In genomic region chr9:65465241-65465640, GRCm38 (mm10) we compare ENCODE assay signal across 24 mouse cellular contexts. TPM values are rescaled to one million over a fixed set of nuclear protein-coding genes. Genes with fewer than 3 reads are reported as not detected.
DNase-seq lines count a peak whose midpoint lies in the region; ATAC-seq and TF ChIP-seq lines count a peak whose summit lies in the region.
"Had no signal": no experiment of that assay in that cellular context is flagged by ENCODE, and none has a peak within 500 bp of the region (broad histone marks: within the 10 kb centered on the region; RNA-seq: fewer than 3 reads in every experiment).

No protein-coding gene starts in this region.

- H3K9me3 ChIP-seq in kidney, embryonic 15.5 days (replicated peaks): no peaks in the 10 kb centered on the region
- no peaks in the 10 kb centered on the region for H3K9me3 ChIP-seq in liver, embryonic 16.5 days (replicated peaks; ENCODE audit: control insufficient read depth, low read length)
- H3K9me3 ChIP-seq in liver, embryonic 11.5 days (ENCODE audit: control insufficient read depth, low read length): no peaks in the 10 kb centered on the region
- H3K9me3 ChIP-seq: embryonic facial prominence, embryonic 10.5 days; embryonic facial prominence, embryonic 12.5 days; forebrain, embryonic 13.5 days; forebrain, embryonic 15.5 days had no signal

- no peak overlapping the region for H3K9ac ChIP-seq in kidney, embryonic 15.5 days
- H3K9ac ChIP-seq in liver, embryonic 16.5 days (ENCODE audit: low read depth, low read length): no peak overlapping the region
- no peak overlapping the region for H3K9ac ChIP-seq in liver, embryonic 11.5 days (ENCODE audit: low read depth, low read length)
- H3K9ac ChIP-seq: embryonic facial prominence, embryonic 12.5 days; forebrain, embryonic 13.5 days; forebrain, embryonic 15.5 days; forebrain, postnatal 0 days had no signal

- H3K4me1 ChIP-seq in kidney, adult 2 months (ENCODE audit: control insufficient read depth, insufficient read depth, low read length): peaks cover 6% of the 10 kb centered on the region; the same call in 1 of the 2 replicates
- H3K4me1 ChIP-seq in kidney, embryonic 15.5 days: peaks cover 27% of the 10 kb centered on the region
- H3K4me1 ChIP-seq in liver, embryonic 16.5 days (ENCODE audit: control insufficient read depth, low read depth, low read length): peaks cover 25% of the 10 kb centered on the region
- peaks cover 13% of the 10 kb centered on the region for H3K4me1 ChIP-seq in liver, embryonic 11.5 days (replicated peaks; ENCODE audit: control insufficient read depth, insufficient read depth, low read length)
- peaks cover 9% of the 10 kb centered on the region for H3K4me1 ChIP-seq in brown adipose tissue, adult 24 weeks (ENCODE audit: control insufficient read depth, insufficient read depth, insufficient read length, low read length)

- TF ChIP-seq CTCF in kidney, adult 2 months (conservative IDR thresholded peaks at IDR 0.05; ENCODE audit: insufficient read depth, insufficient read length, low read depth, low read length): no peak

- no peak for TF ChIP-seq POLR2A in kidney, adult 2 months (IDR thresholded peaks at IDR 0.05; ENCODE audit: low read depth, low read length)

- H3K27me3 ChIP-seq in kidney, adult 2 months (replicated peaks; ENCODE audit: control insufficient read depth, insufficient read depth, low read length): no peaks in the 10 kb centered on the region
- H3K27me3 ChIP-seq in kidney, embryonic 15.5 days: no peaks in the 10 kb centered on the region
- no peaks in the 10 kb centered on the region for H3K27me3 ChIP-seq in liver, embryonic 16.5 days (ENCODE audit: control insufficient read depth, insufficient read depth, low read depth, low read length)
- H3K27me3 ChIP-seq in liver, embryonic 11.5 days (replicated peaks; ENCODE audit: control insufficient read depth, insufficient read depth, low read length): no peaks in the 10 kb centered on the region
- H3K27me3 ChIP-seq: embryonic facial prominence, embryonic 12.5 days; forebrain, embryonic 13.5 days; forebrain, embryonic 15.5 days had no signal

- no peak overlapping the region for H3K4me2 ChIP-seq in kidney, embryonic 15.5 days
- no peak overlapping the region for H3K4me2 ChIP-seq in liver, embryonic 16.5 days (ENCODE audit: low read depth, low read length)
- H3K4me2 ChIP-seq in liver, embryonic 11.5 days: no peak overlapping the region
- H3K4me2 ChIP-seq: embryonic facial prominence, embryonic 12.5 days; forebrain, embryonic 13.5 days; forebrain, embryonic 15.5 days had no signal

- no peak overlapping the region for H3K4me3 ChIP-seq in kidney, adult 2 months (ENCODE audit: insufficient read depth, low read depth, low read length)
- H3K4me3 ChIP-seq in kidney, embryonic 15.5 days (replicated peaks): no peak overlapping the region
- H3K4me3 ChIP-seq in liver, embryonic 16.5 days (ENCODE audit: low read depth, low read length): no peak overlapping the region
- no peak overlapping the region for H3K4me3 ChIP-seq in liver, embryonic 11.5 days (ENCODE audit: low read depth, low read length)
- no peak overlapping the region for H3K4me3 ChIP-seq in brown adipose tissue, adult 24 weeks (ENCODE audit: insufficient read depth, low read depth, low read length)
- H3K4me3 ChIP-seq: embryonic facial prominence, embryonic 10.5 days; embryonic facial prominence, embryonic 12.5 days; forebrain, embryonic 13.5 days; forebrain, embryonic 15.5 days had no signal

- no peak overlapping the region for H3K27ac ChIP-seq in kidney, adult 2 months (ENCODE audit: insufficient read depth, low read depth, low read length)
- no peak overlapping the region for H3K27ac ChIP-seq in kidney, embryonic 15.5 days
- H3K27ac ChIP-seq in liver, embryonic 16.5 days (ENCODE audit: low read length): no peak overlapping the region
- no peak overlapping the region for H3K27ac ChIP-seq in liver, embryonic 11.5 days (ENCODE audit: low read depth, low read length)
- peak overlapping the region; percentile 70 for H3K27ac ChIP-seq in brown adipose tissue, adult 24 weeks (replicated peaks; ENCODE audit: low read depth, low read length)
- H3K27ac ChIP-seq: embryonic facial prominence, embryonic 10.5 days; embryonic facial prominence, embryonic 12.5 days; forebrain, embryonic 13.5 days; forebrain, embryonic 15.5 days had no signal

- no peaks in the 10 kb centered on the region for H3K36me3 ChIP-seq in kidney, adult 2 months (ENCODE audit: control insufficient read depth, insufficient read depth, low read length)
- H3K36me3 ChIP-seq in kidney, embryonic 15.5 days: peaks cover 28% of the 10 kb centered on the region
- peaks cover 3% of the 10 kb centered on the region; the same call in 1 of the 2 replicates for H3K36me3 ChIP-seq in liver, embryonic 16.5 days (ENCODE audit: control insufficient read depth, insufficient read depth)
- H3K36me3 ChIP-seq in liver, embryonic 11.5 days (ENCODE audit: control insufficient read depth, insufficient read depth, low read length): peaks cover 8% of the 10 kb centered on the region

- 65% methylated on average over 2 of the region's 2 CpGs for WGBS in kidney, adult 2 months
- WGBS in kidney, embryonic 15.5 days: 90% methylated on average over 2 of the region's 2 CpGs
- WGBS in liver, embryonic 16.5 days (ENCODE audit: insufficient replicate concordance): 72% methylated on average over 2 of the region's 2 CpGs
- WGBS in liver, embryonic 11.5 days: 90% methylated on average over 2 of the region's 2 CpGs

- no peak for ATAC-seq in kidney, embryonic 15.5 days (replicated peaks; ENCODE audit: low FRiP score)
- ATAC-seq in liver, embryonic 16.5 days (ENCODE audit: low read depth): 0 out of 2 replicates have a peak, but pooled peaks have one; percentile 23
- ATAC-seq in liver, embryonic 11.5 days (replicated peaks; ENCODE audit: low FRiP score): no peak
- ATAC-seq: forebrain, embryonic 13.5 days; forebrain, embryonic 15.5 days; forebrain, postnatal 0 days had no signal

- DNase-seq in kidney, adult 2 months: peak; percentile 8
- no peak for DNase-seq in liver, embryonic 11.5 days (ENCODE audit: low spot score)
- peak; percentile 74 for DNase-seq in adipocyte (ENCODE audit: low spot score)
- no peak for DNase-seq in spleen, postnatal 4 days (ENCODE audit: low spot score in 2 of 2)
- DNase-seq: adrenal gland, adult 8-10 months; adrenal gland, postnatal 14 days; adrenal gland, postnatal 36 days; cerebellum, adult 11 months; cerebellum, adult 18-20 months; cerebellum, adult 8-10 months; cerebellum, adult 9-11 months; cerebellum, postnatal 14 days; cerebellum, postnatal 36 days; forebrain, postnatal 0 days had no signal

RNA-seq across cellular contexts. Expression of gene Spg21, which starts 4.5 kb away (rescaled TPM):
- 32.3 and 34.3 TPM in 2 replicates for polyA plus RNA-seq in kidney, adult 2 months (2012; rRNA removed)
- 111 and 126 TPM in 2 replicates for polyA plus RNA-seq in kidney, embryonic 15.5 days (2015; fragmentation: Nextera tagmentation; extraction: Ambion mirVana)
- 24.6 and 26.7 TPM in 2 replicates for polyA plus RNA-seq in liver, embryonic 16.5 days (2015; fragmentation: Nextera tagmentation; extraction: Ambion mirVana)
- polyA plus RNA-seq in liver, embryonic 11.5 days (2014; fragmentation: Nextera tagmentation; extraction: Ambion mirVana): 54.7 and 64.9 TPM in 2 replicates
- 50.0 and 57.1 TPM in 2 replicates for polyA plus RNA-seq in brown adipose tissue, adult 24 weeks (2012; ENCODE audit: insufficient read depth, insufficient read length, missing spikeins)

RNA-seq across cellular contexts. Expression of gene Mtfmt, which starts 29.7 kb away (rescaled TPM):
- polyA plus RNA-seq in kidney, adult 2 months (2012; rRNA removed): 11.3 and 11.5 TPM in 2 replicates
- polyA plus RNA-seq in kidney, embryonic 15.5 days (2015; fragmentation: Nextera tagmentation; extraction: Ambion mirVana): 21.1 and 25.3 TPM in 2 replicates
- 5.1 and 6.3 TPM in 2 replicates for polyA plus RNA-seq in liver, embryonic 16.5 days (2015; fragmentation: Nextera tagmentation; extraction: Ambion mirVana)
- polyA plus RNA-seq in liver, embryonic 11.5 days (2014; fragmentation: Nextera tagmentation; extraction: Ambion mirVana): 20.2 and 20.3 TPM in 2 replicates
- 10.1 and 15.0 TPM in 2 replicates for polyA plus RNA-seq in brown adipose tissue, adult 24 weeks (2012; ENCODE audit: insufficient read depth, insufficient read length, missing spikeins)

RNA-seq across cellular contexts. Expression of gene Slc51b, which starts 42.5 kb away (rescaled TPM):
- 13.0 and 15.0 TPM in 2 replicates for polyA plus RNA-seq in kidney, adult 2 months (2012; rRNA removed)
- polyA plus RNA-seq in kidney, embryonic 15.5 days (2015; fragmentation: Nextera tagmentation; extraction: Ambion mirVana): 3.1 and 4.3 TPM in 2 replicates
- 0.17 TPM in 1 of 2 replicates, not detected in the other for polyA plus RNA-seq in liver, embryonic 16.5 days (2015; fragmentation: Nextera tagmentation; extraction: Ambion mirVana)
- polyA plus RNA-seq in liver, embryonic 11.5 days (2014; fragmentation: Nextera tagmentation; extraction: Ambion mirVana): not detected in 2 replicates
- not detected in 2 replicates for polyA plus RNA-seq in brown adipose tissue, adult 24 weeks (2012; ENCODE audit: insufficient read depth, insufficient read length, missing spikeins)
- polyA plus RNA-seq: C2C12; embryonic facial prominence, embryonic 10.5 days; embryonic facial prominence, embryonic 12.5 days; embryonic facial prominence, embryonic 14.5 days; forebrain, embryonic 11.5 days; forebrain, embryonic 13.5 days; forebrain, embryonic 15.5 days; forebrain, postnatal 0 days had no signal

RNA-seq across cellular contexts. Expression of gene Ankdd1a, which starts 54.8 kb away (rescaled TPM):
- 0.06 and 0.16 TPM in 2 replicates for polyA plus RNA-seq in kidney, adult 2 months (2012; rRNA removed)
- polyA plus RNA-seq in kidney, embryonic 15.5 days (2015; fragmentation: Nextera tagmentation; extraction: Ambion mirVana): not detected in 2 replicates
- 0.06 TPM in 1 of 2 replicates, not detected in the other for polyA plus RNA-seq in liver, embryonic 16.5 days (2015; fragmentation: Nextera tagmentation; extraction: Ambion mirVana)
- polyA plus RNA-seq in liver, embryonic 11.5 days (2014; fragmentation: Nextera tagmentation; extraction: Ambion mirVana): not detected in 2 replicates
- polyA plus RNA-seq in brown adipose tissue, adult 24 weeks (2012; ENCODE audit: insufficient read depth, insufficient read length, missing spikeins): not detected in 2 replicates
- polyA plus RNA-seq: C2C12; embryonic facial prominence, embryonic 10.5 days; embryonic facial prominence, embryonic 12.5 days; embryonic facial prominence, embryonic 14.5 days; forebrain, embryonic 13.5 days had no signal

Comparison
In these comparisons a context has a peak if more than half of its experiments do, and no peak if none do; other contexts are left out.
1. DNase-seq: peak in kidney, adult 2 months (single experiment) and adipocyte (single experiment); none in liver, embryonic 11.5 days (single experiment) and spleen, postnatal 4 days (0 of 2).